ENCODE assay signal across 18 mouse cellular contexts in the genomic region with DNA sequence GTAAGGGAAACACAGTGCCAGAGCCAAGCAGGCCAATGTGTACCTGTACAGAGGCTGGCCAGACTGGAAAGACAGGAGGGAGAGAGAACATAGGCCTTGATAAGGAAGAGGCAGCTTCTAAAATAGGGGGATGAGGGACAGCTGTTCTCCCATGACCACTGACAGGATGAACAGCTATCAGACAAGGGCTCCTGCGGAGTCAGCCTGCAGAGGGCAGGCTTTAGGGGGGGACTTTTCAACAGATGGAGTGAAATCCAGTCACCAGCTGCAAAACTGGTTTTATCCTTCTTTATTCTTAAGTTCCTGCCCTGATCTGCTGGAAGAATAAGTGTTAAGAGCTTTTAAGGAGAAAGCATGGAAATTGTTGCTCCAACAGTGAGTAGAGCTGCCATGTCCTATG.
DNase-seq lines count a peak whose midpoint lies in the region; ATAC-seq and TF ChIP-seq lines count a peak whose summit lies in the region.
"Had no signal": no experiment of that assay in that cellular context is flagged by ENCODE, and none has a peak within 500 bp of the region (broad histone marks: within the 10 kb centered on the region; RNA-seq: fewer than 3 reads in every experiment).

No protein-coding gene starts in this region.

- no peaks in the 10 kb centered on the region for H3K36me3 ChIP-seq in embryonic facial prominence, embryonic 12.5 days
- H3K36me3 ChIP-seq in limb, embryonic 15.5 days: no peaks in the 10 kb centered on the region
- H3K36me3 ChIP-seq: liver, embryonic 13.5 days had no signal

- H3K27ac ChIP-seq in left cerebral cortex, adult 2 months: no peak overlapping the region
- 0 out of 2 replicates have a peak overlapping the region, but pooled peaks have one; percentile 5 for H3K27ac ChIP-seq in embryonic facial prominence, embryonic 12.5 days
- H3K27ac ChIP-seq in limb, embryonic 15.5 days: peak overlapping the region; percentile 17; the same call in 1 of the 2 replicates
- H3K27ac ChIP-seq: heart, adult 2 months; liver, embryonic 13.5 days; macrophage had no signal

- intact Hi-C loops in heart, postnatal 10 days (cut with DNase I): no loop called here
- intact Hi-C loops in left cerebral cortex, adult 2 months (cut with DNase I): no loop called here
- intact Hi-C loops in left cerebral cortex, postnatal 25 days (cut with DNase I): loop anchor here (10.0 kb wide), 2 partner anchors 561 to 659 kb away; no protein-coding TSS in a partner anchor

- DNase-seq in heart, adult 11 months: peak; percentile 70
- DNase-seq in heart, postnatal 10 days: no peak
- DNase-seq in left cerebral cortex, adult 2 months (ENCODE audit: extremely low spot score in 1 of 2, low spot score in 2 of 2): no peak
- no peak for DNase-seq in left cerebral cortex, postnatal 25 days (ENCODE audit: low spot score in 2 of 2)
- DNase-seq in layer of hippocampus, adult 11-12 months (ENCODE audit: low spot score): no peak
- DNase-seq: adrenal gland, postnatal 36 days; B cell, adult 2 months; cerebellum, adult 11-12 months; cerebellum, postnatal 25 days; gastrocnemius, postnatal 14 days; heart, adult 2 months; heart, postnatal 4 days; liver, embryonic 13.5 days; lung, embryonic 14.5 days; right cerebral cortex, postnatal 4 days had no signal

- 0 out of 2 replicates have a peak, but pooled peaks cover 6% of the 10 kb centered on the region for H3K4me1 ChIP-seq in embryonic facial prominence, embryonic 12.5 days
- H3K4me1 ChIP-seq in limb, embryonic 15.5 days: peaks cover 12% of the 10 kb centered on the region; the same call in 1 of the 2 replicates
- H3K4me1 ChIP-seq: liver, embryonic 13.5 days had no signal

- no peaks in the 10 kb centered on the region for H3K9me3 ChIP-seq in embryonic facial prominence, embryonic 12.5 days
- no peaks in the 10 kb centered on the region for H3K9me3 ChIP-seq in limb, embryonic 15.5 days
- H3K9me3 ChIP-seq: liver, embryonic 13.5 days had no signal

- no peaks in the 10 kb centered on the region for H3K27me3 ChIP-seq in embryonic facial prominence, embryonic 12.5 days
- no peaks in the 10 kb centered on the region for H3K27me3 ChIP-seq in limb, embryonic 15.5 days
- H3K27me3 ChIP-seq: liver, embryonic 13.5 days had no signal

- no peak overlapping the region for H3K4me2 ChIP-seq in embryonic facial prominence, embryonic 12.5 days (replicated peaks)
- H3K4me2 ChIP-seq in limb, embryonic 15.5 days: no peak overlapping the region
- H3K4me2 ChIP-seq: liver, embryonic 13.5 days; lung, embryonic 14.5 days had no signal

- no peak overlapping the region for H3K4me3 ChIP-seq in left cerebral cortex, adult 2 months
- H3K4me3 ChIP-seq in embryonic facial prominence, embryonic 12.5 days: no peak overlapping the region
- H3K4me3 ChIP-seq in limb, embryonic 15.5 days: no peak overlapping the region
- H3K4me3 ChIP-seq: heart, adult 2 months; liver, embryonic 13.5 days had no signal

- WGBS in embryonic facial prominence, embryonic 12.5 days: 48% methylated on average over 1 of the region's 1 CpGs
- 54% methylated on average over 1 of the region's 1 CpGs for WGBS in limb, embryonic 15.5 days

- no peak for ATAC-seq in embryonic facial prominence, embryonic 12.5 days (ENCODE audit: insufficient number of reproducible peaks, insufficient read depth, low FRiP score, low TSS enrichment)
- no peak for ATAC-seq in limb, embryonic 15.5 days (ENCODE audit: insufficient number of reproducible peaks, low FRiP score, low TSS enrichment, low read depth)

- no peak overlapping the region for H3K9ac ChIP-seq in embryonic facial prominence, embryonic 12.5 days
- H3K9ac ChIP-seq in limb, embryonic 15.5 days: no peak overlapping the region
- H3K9ac ChIP-seq: liver, embryonic 13.5 days; lung, embryonic 14.5 days had no signal

- TF ChIP-seq CTCF in left cerebral cortex, adult 2 months (IDR thresholded peaks at IDR 0.05): peak; percentile 10
